Mouse (Mus musculus) adrenal gland, postnatal 10 days (tissue): Measurements from ENCODE around the gene St6galnac3. TPM values are rescaled to one million over a fixed set of nuclear protein-coding genes. Genes with fewer than 3 reads are reported as not detected.

Experiments
- DNase-seq: peaks from one replicate; pipeline ENCODE4 v3.0.0; 2021; ENCODE audit warnings: mixed read lengths
- total RNA-seq, 2 experiments: library from RNA; stranded (reverse); gene quantifications; 2 replicates each; pipeline ENCODE4 v1.2.3; 2021

St6galnac3 gene
- total RNA-seq, 2 experiments from 2014 or later, result 13.3 to 14.4 TPM

DNA sequence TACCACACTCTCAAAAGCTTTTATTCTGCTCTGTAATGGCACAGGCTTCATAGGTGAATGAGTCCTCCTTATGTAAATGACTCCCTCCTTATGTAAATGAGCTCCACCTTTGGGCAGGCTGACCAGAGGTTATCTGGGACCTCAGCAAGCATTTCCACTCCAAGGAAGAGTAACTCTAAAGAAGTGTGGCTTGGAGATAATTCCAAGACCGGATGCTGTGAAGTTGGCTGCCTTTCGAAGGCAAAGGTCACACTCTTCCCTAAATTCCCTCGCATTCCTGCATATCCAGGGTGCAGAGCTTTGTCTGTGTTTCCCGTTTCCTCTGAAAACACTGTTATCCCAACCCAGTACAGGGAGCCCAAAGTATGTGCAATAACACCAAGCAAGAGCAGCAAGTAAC lies 142.9 kb downstream of the St6galnac3 start:
- no peak for DNase-seq

DNA sequence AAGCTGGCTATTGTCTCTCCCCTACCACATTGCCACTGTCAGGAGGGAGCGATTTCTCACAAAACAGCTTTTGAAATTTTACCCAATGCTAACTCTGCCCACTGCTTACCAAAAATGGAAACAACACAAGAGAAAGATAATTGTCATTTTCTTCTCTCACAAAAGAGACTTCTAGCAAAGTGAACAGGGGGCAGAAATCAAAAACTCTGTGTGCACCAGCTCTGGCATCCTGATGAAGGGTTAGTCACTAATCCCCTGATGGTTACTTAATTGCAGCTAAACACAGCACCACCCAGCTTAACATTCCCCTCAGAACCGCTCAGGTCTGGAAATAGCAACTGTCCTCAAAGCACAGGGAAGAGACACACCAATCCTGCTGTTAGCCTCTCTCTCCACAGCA lies 144.3 kb downstream of the St6galnac3 start:
- no peak for DNase-seq

DNA sequence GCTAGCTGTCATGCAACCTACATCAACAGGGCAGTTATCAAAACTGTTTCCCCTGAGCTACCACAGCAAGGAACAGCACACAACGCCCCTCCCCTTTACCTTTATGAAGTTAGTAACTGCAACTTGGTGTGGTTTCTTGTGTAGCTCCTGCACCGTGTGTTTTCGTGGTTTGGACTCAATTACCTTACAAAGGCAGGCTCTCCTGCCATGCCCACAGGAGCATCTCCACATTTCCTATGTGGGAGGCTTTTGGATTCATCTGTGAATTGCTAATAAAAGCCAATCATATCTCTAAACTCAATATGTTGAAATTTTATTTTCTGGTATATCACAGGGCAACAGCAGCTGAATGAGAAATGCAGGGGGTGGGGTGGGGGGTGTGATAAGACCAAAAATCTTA lies 144.8 kb downstream of the St6galnac3 start:
- no peak for DNase-seq

DNA sequence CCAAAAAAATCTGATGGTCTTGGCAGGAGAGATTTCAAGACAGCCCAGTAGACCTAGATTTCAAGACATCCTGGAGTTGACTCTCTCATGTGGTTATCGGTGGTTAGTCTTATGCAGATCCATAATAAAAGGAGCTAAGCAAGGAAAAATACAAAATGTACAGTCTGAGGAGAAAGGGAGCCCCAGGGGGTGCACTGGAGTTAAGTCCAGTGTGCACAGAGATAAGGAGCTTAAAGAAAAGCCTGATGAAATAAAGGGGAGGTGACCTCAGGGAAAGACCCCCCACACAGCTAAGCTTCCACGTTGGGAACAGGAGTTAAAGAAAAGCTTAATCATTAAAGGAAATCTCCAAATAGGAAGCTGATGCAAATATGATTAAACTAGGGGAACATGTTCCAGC lies 147.7 kb downstream of the St6galnac3 start:
- DNase-seq, result no peak

DNA sequence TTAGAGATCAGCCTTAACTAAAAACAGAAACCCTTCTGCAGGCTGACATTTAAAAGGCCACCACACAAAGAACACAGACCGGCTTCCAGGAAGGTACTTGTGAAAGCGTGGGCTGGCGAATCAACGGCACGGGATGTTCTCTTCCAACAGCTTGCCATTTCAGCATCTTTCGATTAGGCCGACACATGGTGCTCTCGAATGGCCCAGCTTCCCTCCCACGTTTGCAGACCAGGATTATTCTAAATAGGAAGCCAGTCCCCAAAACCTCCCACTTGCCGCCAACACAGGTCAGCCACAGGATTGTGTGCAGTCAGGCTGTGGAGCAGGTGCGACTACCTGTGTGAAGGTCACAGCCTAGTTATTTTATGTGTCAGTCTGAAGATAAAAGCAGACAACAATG lies 153.8 kb downstream of the St6galnac3 start:
- DNase-seq, result no peak

DNA sequence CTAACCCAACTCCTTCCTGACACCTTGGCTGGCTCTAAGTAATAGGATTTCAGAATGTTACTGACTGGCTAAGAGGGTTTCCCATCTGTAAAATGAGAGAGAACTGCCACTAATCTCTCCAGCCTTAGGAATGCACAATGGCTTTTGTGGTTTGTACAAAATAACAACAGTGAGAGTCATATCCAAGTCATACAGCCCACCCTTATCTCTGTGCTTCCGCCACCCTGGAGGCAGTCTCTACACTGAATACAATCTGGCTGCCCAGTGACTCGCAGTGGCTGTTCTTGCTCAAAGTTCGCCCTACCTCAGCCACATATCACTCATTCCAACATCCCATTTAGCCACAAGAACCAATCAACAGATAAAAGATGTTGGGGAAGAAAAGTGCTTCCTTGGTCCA lies 156.2 kb downstream of the St6galnac3 start:
- DNase-seq, result no peak

DNA sequence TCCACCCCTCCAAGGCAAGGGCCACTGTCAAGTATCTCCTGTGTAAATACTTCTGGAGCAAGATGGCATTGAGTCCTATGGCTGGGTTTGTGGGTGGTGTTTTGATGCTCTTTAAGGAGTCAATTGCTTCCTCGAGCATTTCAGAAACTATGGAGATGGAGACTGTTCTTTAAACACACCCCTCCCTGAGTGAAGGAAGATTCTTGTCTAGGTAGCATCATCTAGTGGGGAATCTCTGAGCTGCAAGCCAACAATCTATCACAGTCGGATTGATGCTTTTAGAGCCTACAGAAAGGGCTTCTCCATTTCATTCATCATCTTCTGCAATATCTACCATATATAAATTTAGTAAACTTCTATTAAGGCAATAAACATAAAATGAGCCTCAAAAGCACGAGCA lies 157.1 kb downstream of the St6galnac3 start:
- no peak for DNase-seq

DNA sequence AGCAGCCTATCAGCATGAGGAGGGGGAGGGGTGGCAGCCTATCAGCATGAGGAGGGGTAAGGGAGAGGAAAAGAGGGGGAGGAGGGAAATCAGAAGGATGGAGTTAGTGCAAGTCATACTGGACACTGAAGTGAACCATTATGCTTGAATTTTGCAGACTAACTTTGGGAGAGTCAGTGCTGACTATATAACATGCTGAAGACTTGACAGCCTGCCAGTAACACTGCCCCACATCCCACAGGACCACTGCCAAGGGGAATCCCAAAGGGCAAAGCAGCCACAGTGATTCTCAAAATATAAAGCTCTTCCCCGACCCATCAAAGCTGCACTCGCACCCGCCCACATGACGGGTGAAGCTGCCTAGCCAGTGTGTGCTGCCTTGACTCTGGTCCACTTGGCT lies 157.5 kb downstream of the St6galnac3 start:
- DNase-seq, result peak; percentile 43

DNA sequence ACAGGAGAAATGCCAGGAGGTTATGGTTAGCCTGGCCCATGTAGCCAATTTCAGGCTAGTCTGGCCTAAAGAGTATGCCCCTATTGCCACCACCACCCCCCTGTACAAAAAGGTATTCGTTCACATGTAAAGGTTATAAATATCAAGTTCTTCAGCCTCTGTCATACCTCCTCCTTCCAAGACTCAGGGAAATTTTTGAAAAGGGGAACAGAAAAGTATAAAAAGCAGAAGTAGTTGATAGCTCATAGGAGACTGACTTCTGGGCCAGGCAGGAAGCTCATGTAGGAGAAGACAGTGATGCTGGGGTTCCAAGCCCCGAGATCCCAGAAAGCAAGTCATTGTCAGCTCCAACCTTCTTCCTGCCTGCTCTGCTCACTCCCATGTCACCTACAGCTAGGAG lies 158.9 kb downstream of the St6galnac3 start:
- no peak for DNase-seq

DNA sequence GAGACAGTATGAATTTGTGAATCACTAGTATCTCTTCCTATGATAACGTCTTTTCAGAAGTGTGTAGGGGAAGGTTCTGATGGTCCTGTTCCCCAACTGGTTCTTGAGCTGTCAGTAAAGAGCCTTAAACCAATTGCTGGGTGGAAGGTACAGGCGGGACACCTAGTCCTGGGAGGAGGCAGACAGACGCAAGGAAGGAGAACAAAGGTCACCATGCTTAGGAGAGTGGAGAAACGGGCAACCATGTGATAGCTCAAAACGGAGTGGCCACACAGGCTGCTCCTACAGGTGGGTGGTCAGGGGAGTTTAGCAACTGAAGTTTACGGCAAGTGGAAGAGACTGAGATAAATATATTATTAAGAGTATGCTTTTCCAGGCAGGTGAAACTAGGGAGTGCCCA lies 164.1 kb downstream of the St6galnac3 start:
- DNase-seq, result no peak

DNA sequence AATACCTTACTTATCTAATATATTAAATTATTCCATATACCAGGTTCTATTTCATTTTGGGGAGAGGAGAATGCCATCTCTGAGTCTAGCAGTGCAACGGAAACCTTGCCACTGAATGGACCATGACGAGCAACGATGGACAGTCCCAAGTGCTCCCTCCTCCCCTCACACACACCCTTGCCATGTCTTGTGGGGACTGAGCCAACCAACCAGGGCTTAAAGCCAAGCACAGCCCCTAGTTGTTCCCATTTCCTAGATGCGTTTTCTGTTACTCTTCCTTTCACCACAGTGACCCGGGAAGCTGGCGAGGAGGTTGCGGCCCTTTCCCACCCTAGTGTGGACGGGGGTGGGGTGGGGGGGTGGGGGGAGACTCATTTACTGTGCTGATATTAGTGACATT lies 165.4 kb downstream of the St6galnac3 start:
- DNase-seq, result no peak

DNA sequence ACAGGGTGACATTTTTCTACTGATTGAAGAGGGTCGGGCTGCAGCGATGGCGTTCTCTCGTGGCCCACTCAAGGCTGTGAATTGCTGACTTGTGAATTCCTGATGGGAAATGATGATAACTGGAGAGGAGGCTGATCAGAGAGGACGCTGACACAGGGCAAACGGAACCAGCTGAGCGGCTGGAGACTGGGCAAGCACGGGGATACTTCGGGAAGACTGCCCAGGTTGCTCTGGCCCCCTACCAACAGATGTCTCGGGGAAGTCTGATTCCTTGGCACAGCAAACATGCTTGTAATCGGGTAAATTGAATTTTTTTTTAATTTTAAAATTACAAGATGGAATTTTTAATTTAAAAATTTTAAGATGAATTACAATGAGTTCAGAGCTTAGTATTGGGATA lies 168.4 kb downstream of the St6galnac3 start:
- no peak for DNase-seq

DNA sequence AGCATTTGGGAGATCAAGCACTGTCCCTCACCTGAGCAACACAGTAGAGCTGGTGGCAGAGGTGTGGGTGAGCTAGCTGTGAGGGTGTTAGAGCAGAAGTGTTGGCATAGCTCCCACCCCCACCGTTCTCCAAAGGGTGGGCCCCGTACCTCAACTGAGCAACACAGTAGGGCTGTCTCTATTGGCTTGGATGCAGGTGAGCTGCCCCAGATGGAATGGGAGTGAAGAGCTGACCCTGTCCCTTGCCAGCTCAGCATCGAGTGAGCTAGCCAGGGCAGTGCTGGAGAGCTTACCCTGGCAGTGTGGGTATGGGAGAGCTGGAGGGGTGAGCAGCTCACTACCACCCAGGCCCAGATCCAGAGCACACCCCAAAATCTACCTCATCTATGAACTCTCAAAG lies 171.3 kb downstream of the St6galnac3 start:
- no peak for DNase-seq

DNA sequence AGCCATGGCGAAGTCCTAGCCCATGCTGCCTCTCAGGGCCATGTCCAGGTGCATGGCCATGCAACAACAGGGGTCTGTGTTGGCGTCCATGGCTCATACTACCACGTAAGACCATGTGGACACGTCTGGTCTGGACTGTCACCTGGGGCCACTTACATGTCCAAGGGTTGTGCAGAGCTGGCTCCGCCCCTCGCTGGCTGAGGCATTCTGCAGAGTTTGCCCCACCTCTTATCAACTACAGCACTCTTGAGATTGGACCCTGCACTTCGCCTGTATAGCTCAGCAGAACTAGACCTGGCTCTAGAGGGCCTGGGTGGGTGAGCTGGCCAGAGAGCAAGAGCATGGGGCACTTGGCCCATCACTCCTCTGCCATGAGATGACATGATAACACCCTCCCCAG lies 171.7 kb downstream of the St6galnac3 start:
- DNase-seq, result no peak

DNA sequence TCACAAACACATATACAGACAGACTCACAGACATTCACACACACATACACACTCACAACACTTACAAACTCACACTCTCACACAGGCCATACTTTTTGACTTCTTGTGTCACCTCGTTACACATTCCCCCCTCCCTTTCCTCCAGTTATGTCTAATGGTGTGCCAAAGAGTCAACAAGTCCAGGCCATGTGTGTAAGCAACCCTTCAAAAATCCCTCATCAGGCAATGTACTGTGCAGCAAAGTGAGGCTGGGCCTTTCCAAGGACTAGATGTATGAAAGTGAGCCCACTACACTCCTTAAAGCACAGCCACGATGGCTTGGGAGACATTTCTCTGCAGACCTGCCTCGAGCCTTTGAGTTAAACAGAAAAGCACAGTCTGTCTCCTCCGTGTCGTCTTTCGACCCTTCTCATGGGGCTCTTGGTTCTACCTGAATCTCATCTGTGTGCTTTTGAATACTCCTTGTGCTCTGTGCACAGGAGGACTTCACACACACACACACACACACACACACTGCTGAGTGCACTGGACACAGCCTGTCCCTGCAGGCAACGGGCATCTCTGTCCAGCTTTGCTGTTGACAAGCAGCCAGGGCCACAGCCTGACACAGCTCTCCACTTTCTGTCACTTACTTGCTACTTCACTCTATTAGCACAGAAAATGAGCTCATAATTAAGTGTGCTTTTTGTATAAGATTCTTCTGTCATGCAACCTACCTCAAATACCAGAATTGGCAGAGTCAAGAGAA lies 177.9 kb downstream of the St6galnac3 start:
- no peak for DNase-seq

DNA sequence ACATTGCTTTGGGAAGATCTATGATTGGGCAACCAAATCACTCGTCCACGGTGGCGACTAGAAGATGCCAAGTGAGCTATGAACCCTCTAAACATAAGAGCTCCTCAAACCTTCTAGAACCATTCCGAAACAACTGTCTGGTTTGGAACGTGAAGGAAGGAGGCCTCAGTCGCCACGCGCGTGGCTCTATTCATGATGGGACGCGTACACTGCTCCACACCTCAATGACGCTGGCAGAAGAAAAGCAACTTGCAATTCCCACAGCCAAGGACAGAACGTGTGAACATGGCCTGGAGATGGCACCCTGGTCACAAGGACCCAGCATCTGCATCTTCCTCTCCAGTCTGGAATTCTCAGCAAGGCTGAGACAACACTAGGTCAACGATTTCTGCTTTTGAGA lies 185.1 kb downstream of the St6galnac3 start:
- DNase-seq, result no peak

DNA sequence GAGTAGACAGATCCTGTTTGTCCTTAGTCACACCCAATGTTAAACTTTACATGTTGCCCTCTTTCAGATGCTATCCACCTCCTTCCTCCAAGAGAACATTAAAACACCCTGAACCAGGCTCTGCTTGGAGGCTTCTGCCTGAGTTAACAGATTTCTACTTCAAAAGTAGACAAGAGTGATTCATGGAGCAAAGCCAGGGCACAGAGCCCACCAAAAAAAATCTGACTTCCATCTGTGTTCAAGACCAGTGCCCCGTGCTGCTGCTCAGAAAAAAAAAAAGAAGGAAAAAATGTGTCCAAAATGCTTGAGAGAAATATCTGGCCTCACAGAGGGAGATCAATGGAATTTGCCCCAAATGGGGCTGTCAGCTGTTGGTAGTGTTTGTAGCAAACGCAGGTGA lies 186.6 kb downstream of the St6galnac3 start:
- no peak for DNase-seq

DNA sequence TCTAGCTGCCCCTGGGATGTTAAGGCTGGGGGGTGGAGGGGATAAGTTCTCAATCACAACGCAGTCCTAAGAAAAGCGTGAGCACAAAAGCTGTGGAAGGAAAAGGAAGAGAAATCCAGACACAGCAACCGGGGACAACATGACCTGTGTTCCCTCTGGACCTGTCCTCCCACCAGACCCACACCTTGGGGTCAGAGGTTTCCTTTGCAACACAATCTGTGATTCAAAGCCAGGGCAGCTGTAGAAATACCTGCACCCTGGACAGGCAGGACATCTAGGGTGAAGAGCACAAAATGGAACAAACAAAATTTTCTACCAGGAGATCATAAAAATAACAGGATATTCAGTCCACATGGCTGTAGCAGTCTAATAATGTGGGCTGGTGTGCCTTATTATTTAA lies 187.5 kb downstream of the St6galnac3 start:
- no peak for DNase-seq

DNA sequence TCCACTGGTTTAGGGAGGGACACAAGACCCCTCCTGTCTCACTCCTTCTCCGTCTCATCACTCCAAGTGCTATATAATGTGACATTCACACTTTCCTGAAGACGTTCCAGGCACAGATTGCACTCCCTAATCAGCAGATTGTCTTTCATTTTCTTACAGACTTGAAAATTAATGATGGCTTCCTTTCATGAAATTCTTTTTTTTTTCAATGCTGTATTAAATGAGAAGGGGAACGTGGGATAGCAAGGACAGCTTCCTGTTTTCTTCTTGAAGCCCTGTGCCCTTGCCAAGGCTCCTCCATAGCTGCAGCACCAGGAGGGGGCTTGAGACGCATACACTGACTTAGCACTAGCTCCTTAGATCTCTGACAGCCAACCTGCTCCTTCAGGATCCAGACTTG lies 188.7 kb downstream of the St6galnac3 start:
- DNase-seq, result no peak

DNA sequence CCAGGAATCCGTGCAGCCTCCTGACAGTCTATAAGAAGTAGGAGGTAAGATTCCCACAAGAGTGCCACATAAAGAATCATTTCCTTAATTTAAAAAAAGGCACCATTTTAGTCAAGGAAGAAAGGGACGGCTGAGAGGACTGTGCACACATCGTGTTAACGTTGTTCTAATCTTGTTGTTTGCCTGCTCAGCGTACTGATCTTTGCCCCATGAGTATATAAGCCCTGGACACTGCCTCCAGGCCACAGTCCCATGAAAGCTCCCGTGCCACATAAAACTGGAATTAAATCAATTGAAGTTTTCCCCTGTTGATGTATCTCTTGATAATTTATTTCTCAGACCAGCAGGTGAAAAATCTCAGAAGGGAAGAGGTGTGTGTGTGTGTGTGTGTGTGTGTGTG lies 195.8 kb downstream of the St6galnac3 start:
- DNase-seq, result no peak

DNA sequence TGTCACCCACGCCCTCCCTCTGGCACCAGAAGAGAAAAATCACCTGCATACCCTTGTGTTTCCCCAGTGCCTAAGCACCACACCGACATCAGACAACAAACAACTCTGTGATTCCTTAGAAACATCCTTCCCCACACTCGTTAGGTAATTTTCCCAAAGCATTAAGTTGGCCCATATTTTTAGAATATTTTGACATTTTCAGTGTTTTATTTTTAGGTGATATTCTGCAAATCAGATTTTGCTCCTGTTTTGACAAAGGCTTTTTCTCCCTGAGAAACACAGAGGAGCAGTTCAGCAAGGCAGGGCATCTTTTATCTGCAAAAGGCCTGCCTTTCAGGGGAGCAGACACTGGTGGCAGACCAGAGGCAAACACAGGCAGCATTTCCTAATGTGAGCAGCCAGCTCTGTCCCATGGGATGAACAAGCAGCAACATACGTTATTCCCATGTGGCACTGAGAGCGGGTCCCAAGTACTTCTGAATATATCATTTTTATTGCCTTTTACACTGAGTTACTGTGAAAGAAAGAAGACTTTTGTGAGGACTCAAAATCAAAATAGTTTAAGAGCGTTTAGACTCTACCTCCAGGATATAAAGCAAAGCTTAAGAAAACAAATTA lies 199.7 kb downstream of the St6galnac3 start:
- DNase-seq, result no peak

DNA sequence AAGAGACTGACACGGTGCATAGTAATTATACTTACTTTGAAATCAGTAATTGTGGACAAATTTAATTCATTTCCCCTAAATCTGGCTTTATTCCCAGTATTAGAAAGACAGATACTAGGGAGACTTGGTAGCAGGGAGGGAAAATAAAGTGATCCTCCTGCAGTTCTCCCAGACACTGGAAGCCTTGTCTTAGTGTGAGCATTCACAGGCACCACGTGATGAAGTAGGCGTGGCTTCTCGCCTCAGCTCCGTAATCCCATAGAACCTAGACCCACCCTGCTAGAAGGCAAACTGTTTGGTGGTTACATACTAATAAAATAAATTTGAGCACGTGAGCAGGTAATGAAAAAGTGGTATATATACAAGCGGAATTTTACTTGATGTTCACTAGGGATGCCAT lies 208.1 kb downstream of the St6galnac3 start:
- no peak for DNase-seq

DNA sequence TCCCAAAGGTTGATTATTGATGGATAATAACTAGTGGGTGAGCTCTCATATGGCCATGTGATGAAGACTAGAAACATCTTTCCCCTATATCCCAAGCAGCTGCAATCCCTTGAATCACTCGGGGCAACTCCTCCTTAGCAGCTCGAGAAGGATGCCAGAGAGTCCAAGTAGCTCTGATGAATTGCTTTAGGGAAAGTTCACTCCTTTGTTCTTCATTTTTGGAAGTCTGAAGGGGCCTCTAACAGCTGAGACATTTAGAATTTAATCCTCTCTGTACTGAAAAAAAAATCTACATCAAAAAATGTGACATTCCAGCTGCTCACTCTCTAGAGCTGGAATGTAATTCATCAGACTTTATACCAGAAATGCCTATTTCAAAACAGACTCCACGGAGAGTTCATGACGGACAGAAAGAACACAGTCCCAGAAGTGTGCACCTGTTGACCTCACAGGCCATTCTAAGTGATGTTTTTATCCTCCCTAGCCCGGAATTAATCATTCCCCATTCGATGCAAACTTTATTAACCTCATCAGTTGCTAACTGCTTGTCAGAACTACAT lies 211.4 kb downstream of the St6galnac3 start:
- no peak for DNase-seq

DNA sequence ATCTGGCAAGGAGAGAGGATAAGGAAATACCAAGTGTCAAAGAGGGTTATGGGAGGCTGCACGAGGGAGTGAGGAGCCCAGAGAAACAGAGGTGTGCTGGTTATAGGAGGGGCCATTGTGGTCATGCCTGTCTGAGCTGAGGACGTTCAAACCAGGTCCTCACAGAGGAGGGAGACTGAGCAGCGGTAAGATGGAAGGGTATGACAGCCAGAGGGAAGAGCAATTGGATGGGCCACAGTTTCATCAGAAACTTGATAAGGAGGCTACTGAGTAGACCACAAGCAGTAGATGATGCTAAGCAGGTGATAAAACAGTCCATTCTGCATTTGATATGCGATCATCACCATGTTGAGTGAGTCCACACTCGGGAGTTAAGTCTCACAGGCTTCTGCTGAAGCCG lies 212.4 kb downstream of the St6galnac3 start:
- no peak for DNase-seq
